Mouse (Mus musculus): ENCODE results near the gene Prdx1. TPM values are rescaled to one million over a fixed set of nuclear protein-coding genes. Genes with fewer than 3 reads are reported as not detected.
A peak's percentile ranks its signal among the peaks of the same experiment; 100 is the strongest.

Gene Prdx1
- polyA plus RNA-seq, 1 experiment from 2014 or later, result 1,268 TPM

- Histone ChIP-seq H3K27ac (ENCODE audit: low read depth) (no peak overlapping the region), H3K9ac (ENCODE audit: low read length) (no peak overlapping the region), H3K4me3 (ENCODE audit: low read depth, low read length) (peak overlapping the region; percentile 79; the same call in 1 of the 2 replicates), H3K4me1 (replicated peaks; ENCODE audit: control insufficient read depth, insufficient read depth, low read length) (peaks cover 9% of the 10 kb centered on the region), H3K4me2 (ENCODE audit: low read length) (peak overlapping the region; percentile 86), H3K27me3 (replicated peaks; ENCODE audit: control insufficient read depth, insufficient read depth, low read length) (no peaks in the 10 kb centered on the region), H3K9me3 (ENCODE audit: control insufficient read depth, low read length) (no peaks in the 10 kb centered on the region), H3K36me3 (ENCODE audit: control insufficient read depth, insufficient read depth, low read length) (no peaks in the 10 kb centered on the region)
- 41% methylated on average over 7 of the region's 7 CpGs for WGBS
- ATAC-seq (replicated peaks; ENCODE audit: low FRiP score, low TSS enrichment, low read depth), result no peak
- DNase-seq (ENCODE audit: low spot score), result no peak
Measured at GRCm38 (mm10) chr4:116722230-116722629, 36.9 kb downstream of the Prdx1 start.

DNA sequence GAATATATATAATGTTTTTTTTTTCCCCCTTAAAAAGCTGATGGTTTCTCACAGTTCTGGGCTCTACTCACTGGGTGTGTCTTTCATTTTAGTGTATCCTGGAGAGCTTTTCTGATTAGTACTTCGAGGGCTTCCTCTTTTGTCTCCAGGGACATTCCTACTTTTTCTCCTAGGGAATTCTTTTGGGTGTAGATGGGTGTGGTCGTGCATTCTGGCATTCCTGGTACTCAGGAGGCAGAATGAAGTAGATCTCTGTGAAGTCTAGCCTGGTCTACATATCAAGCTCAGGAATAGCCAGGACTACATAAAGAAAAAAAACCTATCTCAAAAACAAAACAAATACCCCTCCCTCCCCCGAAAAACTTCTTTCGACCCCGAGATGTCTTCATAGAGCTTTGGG lies 40.1 kb downstream of the Prdx1 start:
- Histone ChIP-seq H3K4me1 (replicated peaks; ENCODE audit: control insufficient read depth, insufficient read depth, low read length) (peaks cover 5% of the 10 kb centered on the region), H3K36me3 (ENCODE audit: control insufficient read depth, insufficient read depth, low read length) (no peaks in the 10 kb centered on the region), H3K9ac (ENCODE audit: low read length) (no peak overlapping the region), H3K9me3 (ENCODE audit: control insufficient read depth, low read length) (no peaks in the 10 kb centered on the region), H3K27me3 (replicated peaks; ENCODE audit: control insufficient read depth, insufficient read depth, low read length) (no peaks in the 10 kb centered on the region), H3K4me2 (ENCODE audit: low read length) (no peak overlapping the region), H3K4me3 (ENCODE audit: low read depth, low read length) (no peak overlapping the region), H3K27ac (ENCODE audit: low read depth) (peak overlapping the region; percentile 43; the same call in 1 of the 2 replicates)
- no peak for ATAC-seq (replicated peaks; ENCODE audit: low FRiP score, low TSS enrichment, low read depth)
- WGBS, result 81% methylated on average over 5 of the region's 5 CpGs
- DNase-seq (ENCODE audit: low spot score), result no peak

- no peaks in the 10 kb centered on the region for H3K27me3 ChIP-seq (replicated peaks; ENCODE audit: control insufficient read depth, insufficient read depth, low read length)
- H3K9me3 ChIP-seq (ENCODE audit: control insufficient read depth, low read length), result no peaks in the 10 kb centered on the region
- DNase-seq (ENCODE audit: low spot score) (no peak), ATAC-seq (replicated peaks; ENCODE audit: low FRiP score, low TSS enrichment, low read depth) (no peak)
- H3K9ac ChIP-seq (ENCODE audit: low read length), result no peak overlapping the region
- no peak overlapping the region for H3K4me2 ChIP-seq (ENCODE audit: low read length)
- no peaks in the 10 kb centered on the region for H3K4me1 ChIP-seq (replicated peaks; ENCODE audit: control insufficient read depth, insufficient read depth, low read length)
- H3K4me3 ChIP-seq (ENCODE audit: low read depth, low read length), result no peak overlapping the region
- H3K27ac ChIP-seq (ENCODE audit: low read depth), result no peak overlapping the region
- WGBS, result 65% methylated on average over 3 of the region's 3 CpGs
- no peaks in the 10 kb centered on the region for H3K36me3 ChIP-seq (ENCODE audit: control insufficient read depth, insufficient read depth, low read length)
Measured at GRCm38 (mm10) chr4:116727401-116727800, 42.1 kb downstream of the Prdx1 start.

GRCm38 (mm10) chr4:116729532-116729931 lies 44.2 kb downstream of the Prdx1 start:
- H3K27me3 ChIP-seq (replicated peaks; ENCODE audit: control insufficient read depth, insufficient read depth, low read length), result no peaks in the 10 kb centered on the region
- H3K36me3 ChIP-seq (ENCODE audit: control insufficient read depth, insufficient read depth, low read length), result no peaks in the 10 kb centered on the region
- no peaks in the 10 kb centered on the region for H3K9me3 ChIP-seq (ENCODE audit: control insufficient read depth, low read length)
- no peak overlapping the region for H3K4me2 ChIP-seq (ENCODE audit: low read length)
- DNase-seq (ENCODE audit: low spot score), result no peak
- no peak overlapping the region for H3K4me3 ChIP-seq (ENCODE audit: low read depth, low read length)
- H3K9ac ChIP-seq (ENCODE audit: low read length), result no peak overlapping the region
- no peak for ATAC-seq (replicated peaks; ENCODE audit: low FRiP score, low TSS enrichment, low read depth)
- no peak overlapping the region for H3K27ac ChIP-seq (ENCODE audit: low read depth)
- no peaks in the 10 kb centered on the region for H3K4me1 ChIP-seq (replicated peaks; ENCODE audit: control insufficient read depth, insufficient read depth, low read length)
- WGBS, result 88% methylated on average over 3 of the region's 3 CpGs

GRCm38 (mm10) chr4:116731077-116731476 lies 45.7 kb downstream of the Prdx1 start:
- H3K27ac ChIP-seq (ENCODE audit: low read depth), result no peak overlapping the region
- H3K4me3 ChIP-seq (ENCODE audit: low read depth, low read length), result no peak overlapping the region
- H3K4me2 ChIP-seq (ENCODE audit: low read length), result no peak overlapping the region
- no peaks in the 10 kb centered on the region for H3K36me3 ChIP-seq (ENCODE audit: control insufficient read depth, insufficient read depth, low read length)
- H3K27me3 ChIP-seq (replicated peaks; ENCODE audit: control insufficient read depth, insufficient read depth, low read length), result no peaks in the 10 kb centered on the region
- H3K4me1 ChIP-seq (replicated peaks; ENCODE audit: control insufficient read depth, insufficient read depth, low read length), result no peaks in the 10 kb centered on the region
- no peak overlapping the region for H3K9ac ChIP-seq (ENCODE audit: low read length)
- 82% methylated on average over 9 of the region's 9 CpGs for WGBS
- H3K9me3 ChIP-seq (ENCODE audit: control insufficient read depth, low read length), result no peaks in the 10 kb centered on the region
- DNase-seq (ENCODE audit: low spot score) (no peak), ATAC-seq (replicated peaks; ENCODE audit: low FRiP score, low TSS enrichment, low read depth) (no peak)

- ATAC-seq (replicated peaks; ENCODE audit: low FRiP score, low TSS enrichment, low read depth), result no peak
Measured at GRCm38 (mm10) chr4:116732355-116732754, 47.0 kb downstream of the Prdx1 start.

GRCm38 (mm10) chr4:116734996-116735395 lies 49.7 kb downstream of the Prdx1 start:
- WGBS, result 72% methylated on average over 2 of the region's 2 CpGs
- H3K4me1 ChIP-seq (replicated peaks; ENCODE audit: control insufficient read depth, insufficient read depth, low read length), result no peaks in the 10 kb centered on the region
- H3K27ac ChIP-seq (ENCODE audit: low read depth), result no peak overlapping the region
- ATAC-seq (replicated peaks; ENCODE audit: low FRiP score, low TSS enrichment, low read depth) (no peak), DNase-seq (ENCODE audit: low spot score) (no peak)
- H3K36me3 ChIP-seq (ENCODE audit: control insufficient read depth, insufficient read depth, low read length), result no peaks in the 10 kb centered on the region
- no peaks in the 10 kb centered on the region for H3K27me3 ChIP-seq (replicated peaks; ENCODE audit: control insufficient read depth, insufficient read depth, low read length)
- H3K9ac ChIP-seq (ENCODE audit: low read length), result no peak overlapping the region
- H3K4me3 ChIP-seq (ENCODE audit: low read depth, low read length), result no peak overlapping the region
- no peak overlapping the region for H3K4me2 ChIP-seq (ENCODE audit: low read length)
- H3K9me3 ChIP-seq (ENCODE audit: control insufficient read depth, low read length), result no peaks in the 10 kb centered on the region

More at GRCm38 (mm10) chr4:116732355-116732754, 47.0 kb downstream of the Prdx1 start:
- Histone ChIP-seq H3K36me3 (ENCODE audit: control insufficient read depth, insufficient read depth, low read length) (no peaks in the 10 kb centered on the region), H3K9me3 (ENCODE audit: control insufficient read depth, low read length) (no peaks in the 10 kb centered on the region), H3K27ac (ENCODE audit: low read depth) (no peak overlapping the region), H3K4me3 (ENCODE audit: low read depth, low read length) (no peak overlapping the region), H3K4me1 (replicated peaks; ENCODE audit: control insufficient read depth, insufficient read depth, low read length) (no peaks in the 10 kb centered on the region), H3K9ac (ENCODE audit: low read length) (no peak overlapping the region), H3K27me3 (replicated peaks; ENCODE audit: control insufficient read depth, insufficient read depth, low read length) (no peaks in the 10 kb centered on the region), H3K4me2 (ENCODE audit: low read length) (no peak overlapping the region)
- no peak for DNase-seq (ENCODE audit: low spot score)
- 83% methylated on average over 5 of the region's 5 CpGs for WGBS

- no peak overlapping the region for H3K9ac ChIP-seq (ENCODE audit: low read length)
- WGBS, result 81% methylated on average over 9 of the region's 9 CpGs
- no peaks in the 10 kb centered on the region for H3K36me3 ChIP-seq (ENCODE audit: control insufficient read depth, insufficient read depth, low read length)
- no peaks in the 10 kb centered on the region for H3K9me3 ChIP-seq (ENCODE audit: control insufficient read depth, low read length)
- ATAC-seq (replicated peaks; ENCODE audit: low FRiP score, low TSS enrichment, low read depth) (no peak), DNase-seq (ENCODE audit: low spot score) (no peak)
- no peak overlapping the region for H3K27ac ChIP-seq (ENCODE audit: low read depth)
- H3K4me3 ChIP-seq (ENCODE audit: low read depth, low read length), result no peak overlapping the region
- no peaks in the 10 kb centered on the region for H3K27me3 ChIP-seq (replicated peaks; ENCODE audit: control insufficient read depth, insufficient read depth, low read length)
- no peak overlapping the region for H3K4me2 ChIP-seq (ENCODE audit: low read length)
- no peaks in the 10 kb centered on the region for H3K4me1 ChIP-seq (replicated peaks; ENCODE audit: control insufficient read depth, insufficient read depth, low read length)
Measured at GRCm38 (mm10) chr4:116738972-116739751, 53.8 kb downstream of the Prdx1 start.

DNA sequence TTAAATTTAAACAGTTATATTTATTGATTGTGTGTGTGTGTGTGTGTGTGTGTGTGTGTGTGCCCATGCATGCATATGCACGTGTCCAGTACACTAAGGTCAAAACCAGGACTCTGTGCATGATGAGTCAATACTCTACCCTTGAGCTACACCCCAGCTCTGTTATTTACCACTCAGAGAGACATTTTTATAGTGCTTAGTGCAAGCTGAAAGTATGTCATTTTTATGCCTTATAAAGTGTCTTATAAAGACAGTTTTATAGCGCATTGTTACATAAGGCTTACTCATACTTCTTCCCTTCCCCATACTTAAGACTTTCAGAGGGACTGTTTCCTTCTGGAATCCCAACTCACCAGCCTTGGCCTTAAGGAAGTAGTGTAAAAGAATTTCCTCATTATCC lies 64.4 kb downstream of the Prdx1 start:
- 83% methylated on average over 2 of the region's 2 CpGs for WGBS
- no peak for DNase-seq (ENCODE audit: low spot score)
- H3K4me2 ChIP-seq (ENCODE audit: low read length), result no peak overlapping the region
- no peaks in the 10 kb centered on the region for H3K9me3 ChIP-seq (ENCODE audit: control insufficient read depth, low read length)
- H3K27ac ChIP-seq (ENCODE audit: low read depth), result no peak overlapping the region
- no peak for ATAC-seq (replicated peaks; ENCODE audit: low FRiP score, low TSS enrichment, low read depth)
- H3K4me1 ChIP-seq (replicated peaks; ENCODE audit: control insufficient read depth, insufficient read depth, low read length), result no peaks in the 10 kb centered on the region
- no peaks in the 10 kb centered on the region for H3K27me3 ChIP-seq (replicated peaks; ENCODE audit: control insufficient read depth, insufficient read depth, low read length)
- no peak overlapping the region for H3K4me3 ChIP-seq (ENCODE audit: low read depth, low read length)
- H3K36me3 ChIP-seq (ENCODE audit: control insufficient read depth, insufficient read depth, low read length), result no peaks in the 10 kb centered on the region
- H3K9ac ChIP-seq (ENCODE audit: low read length), result no peak overlapping the region

Measured in intestine, embryonic 14.5 days (tissue).